8 mouse cellular contexts compared by ENCODE assay signal in genomic region chr15:27466131-27467080, GRCm38 (mm10). TPM values are rescaled to one million over a fixed set of nuclear protein-coding genes. Genes with fewer than 3 reads are reported as not detected.
DNase-seq lines count a peak whose midpoint lies in the region; ATAC-seq lines count a peak whose summit lies in the region.

Gene Ank, plus strand, starts transcription at chr15:27466677.

- H3K4me2 ChIP-seq in heart, embryonic 12.5 days: peak within 1 kb of the TSS; percentile 79
- H3K4me2 ChIP-seq in kidney, embryonic 16.5 days (replicated peaks; ENCODE audit: low read depth, low read length): peak within 1 kb of the TSS; percentile 91
- H3K4me2 ChIP-seq in liver, embryonic 11.5 days: peak within 1 kb of the TSS; percentile 89

- DNase-seq in B cell, adult 2 months: peak; percentile 75 to 79
- peak; percentile 91 for DNase-seq in brain, adult 2 months (ENCODE audit: low read depth, low spot score)
- DNase-seq in liver, embryonic 11.5 days (ENCODE audit: low spot score): peak; percentile 80
- peak; percentile 73 to 79 for DNase-seq in spleen, postnatal 14 days (ENCODE audit: low spot score in 2 of 2)

- H3K27me3 ChIP-seq in heart, embryonic 12.5 days (replicated peaks): no peaks in the 10 kb centered on the region
- no peaks in the 10 kb centered on the region for H3K27me3 ChIP-seq in kidney, embryonic 16.5 days (ENCODE audit: insufficient read depth, low read length)
- H3K27me3 ChIP-seq in liver, embryonic 11.5 days (replicated peaks; ENCODE audit: control insufficient read depth, insufficient read depth, low read length): 0 out of 2 replicates have a peak, but pooled peaks cover 2% of the 10 kb centered on the region

- H3K4me3 ChIP-seq in heart, embryonic 12.5 days: peak within 1 kb of the TSS; percentile 77
- H3K4me3 ChIP-seq in kidney, embryonic 16.5 days (ENCODE audit: low read length): peak within 1 kb of the TSS; percentile 82
- peak within 1 kb of the TSS; percentile 75 for H3K4me3 ChIP-seq in liver, embryonic 11.5 days (ENCODE audit: low read depth, low read length)

- H3K9me3 ChIP-seq in heart, embryonic 12.5 days (replicated peaks): no peaks in the 10 kb centered on the region
- H3K9me3 ChIP-seq in kidney, embryonic 16.5 days (ENCODE audit: low read length): no peaks in the 10 kb centered on the region
- no peaks in the 10 kb centered on the region for H3K9me3 ChIP-seq in liver, embryonic 11.5 days (ENCODE audit: control insufficient read depth, low read length)

- peak; percentile 77 for ATAC-seq in erythroid progenitor cell, adult 5-6 weeks (replicated peaks; ENCODE audit: low FRiP score, poor library complexity, severe bottlenecking)
- ATAC-seq in heart, embryonic 12.5 days (ENCODE audit: insufficient number of reproducible peaks, low FRiP score): peak; percentile 94
- ATAC-seq in kidney, embryonic 16.5 days (ENCODE audit: low FRiP score, low TSS enrichment): peak; percentile 92
- ATAC-seq in liver, embryonic 11.5 days (replicated peaks; ENCODE audit: low FRiP score): peak; percentile 87
- ATAC-seq in monocyte, adult 5-6 weeks (replicated peaks; ENCODE audit: insufficient number of reproducible peaks, low FRiP score, low TSS enrichment, poor library complexity, severe bottlenecking): peak; percentile 14; the same call in 1 of the 2 replicates

- peak within 1 kb of the TSS; percentile 77 for H3K27ac ChIP-seq in heart, embryonic 12.5 days (ENCODE audit: poor library complexity, severe bottlenecking)
- peak within 1 kb of the TSS; percentile 75 for H3K27ac ChIP-seq in kidney, embryonic 16.5 days (ENCODE audit: low read length)
- peak within 1 kb of the TSS; percentile 70 for H3K27ac ChIP-seq in liver, embryonic 11.5 days (ENCODE audit: low read depth, low read length)

- peak within 1 kb of the TSS; percentile 84 for H3K9ac ChIP-seq in heart, embryonic 12.5 days
- H3K9ac ChIP-seq in kidney, embryonic 16.5 days (replicated peaks; ENCODE audit: low read length): peak within 1 kb of the TSS; percentile 79
- H3K9ac ChIP-seq in liver, embryonic 11.5 days (ENCODE audit: low read depth, low read length): peak within 1 kb of the TSS; percentile 80

- H3K4me1 ChIP-seq in heart, embryonic 12.5 days (replicated peaks): peaks cover 17% of the 10 kb centered on the region
- peaks cover 13% of the 10 kb centered on the region; the same call in 1 of the 2 replicates for H3K4me1 ChIP-seq in kidney, embryonic 16.5 days (ENCODE audit: insufficient read depth, low read length)
- H3K4me1 ChIP-seq in liver, embryonic 11.5 days (replicated peaks; ENCODE audit: control insufficient read depth, insufficient read depth, low read length): peaks cover 15% of the 10 kb centered on the region

- WGBS in heart, embryonic 12.5 days: 2% methylated on average over 110 of the region's 120 CpGs
- under 1% methylated on average over 93 of the region's 120 CpGs for WGBS in kidney, embryonic 16.5 days
- under 1% methylated on average over 112 of the region's 120 CpGs for WGBS in liver, embryonic 11.5 days

- no peaks in the 10 kb centered on the region for H3K36me3 ChIP-seq in heart, embryonic 12.5 days
- H3K36me3 ChIP-seq in kidney, embryonic 16.5 days (ENCODE audit: insufficient read depth, low read length): no peaks in the 10 kb centered on the region
- H3K36me3 ChIP-seq in liver, embryonic 11.5 days (ENCODE audit: control insufficient read depth, insufficient read depth, low read length): no peaks in the 10 kb centered on the region

RNA-seq across cellular contexts. Expression of gene Ank, which starts in this region (rescaled TPM):
- 137 and 158 TPM in 2 replicates for total RNA-seq in erythroid progenitor cell, adult 5-6 weeks (2015; ENCODE audit: low replicate concordance)
- total RNA-seq in erythroid progenitor cell, adult 5-6 weeks (2017; ENCODE audit: low replicate concordance): 64.9 and 79.8 TPM in 2 replicates
- 12.6 and 14.7 TPM in 2 replicates for polyA plus RNA-seq in heart, embryonic 12.5 days (2016; fragmentation: Nextera tagmentation; extraction: Ambion mirVana)
- polyA plus RNA-seq in kidney, embryonic 16.5 days (2015; fragmentation: Nextera tagmentation; extraction: Ambion mirVana): 6.3 and 7.2 TPM in 2 replicates
- 13.1 and 14.6 TPM in 2 replicates for polyA plus RNA-seq in liver, embryonic 11.5 days (2014; fragmentation: Nextera tagmentation; extraction: Ambion mirVana)
- total RNA-seq in monocyte, adult 5-6 weeks (2017): 12.1 to 17.2 TPM (median 12.3 TPM) in 3 replicates

Comparison
In these comparisons a context has a peak if more than half of its experiments do, and no peak if none do; other contexts are left out.
1. Peak in every context shown above with its lines: DNase-seq, ATAC-seq, H3K4me3 ChIP-seq and H3K27ac ChIP-seq.
2. ATAC-seq: peak in every context shown above with its lines; median percentile 94 in heart, embryonic 12.5 days; 92 in kidney, embryonic 16.5 days; 87 in liver, embryonic 11.5 days; 77 in erythroid progenitor cell, adult 5-6 weeks; 14 in monocyte, adult 5-6 weeks.